Mouse (Mus musculus): Measurements from ENCODE around the gene Pgm2l1. TPM values are rescaled to one million over a fixed set of nuclear protein-coding genes. Genes with fewer than 3 reads are reported as not detected.

Pgm2l1 gene
- 14.0 and 22.4 TPM in 2 replicates for polyA plus RNA-seq (2012; rRNA removed)

GRCm38 (mm10) chr7:100227158-100227875 is at the start of gene Pgm2l1:
Gene Pgm2l1, plus strand, starts transcription at chr7:100227394.

DNA sequence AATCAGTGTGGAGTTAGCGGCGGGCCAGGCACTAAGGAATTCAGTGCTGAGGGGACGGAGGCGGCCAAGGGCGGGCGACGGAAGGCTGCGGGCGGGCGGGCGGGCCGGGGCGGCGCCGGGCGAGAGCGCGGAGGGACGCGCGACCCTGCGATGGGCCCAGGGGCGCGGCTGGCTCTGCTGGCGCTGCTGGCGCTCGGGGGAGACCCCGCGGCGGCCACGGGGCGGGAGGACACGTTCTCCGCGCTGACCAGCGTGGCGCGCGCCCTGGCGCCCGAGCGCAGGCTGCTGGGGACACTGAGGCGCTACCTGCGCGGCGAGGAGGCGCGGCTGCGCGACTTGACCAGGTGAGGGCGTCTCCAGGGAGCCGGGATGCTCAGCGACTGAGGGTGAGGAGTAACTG is 58.2 kb downstream of the Pgm2l1 start, which contains the start of gene P4ha3:
Gene P4ha3 (plus strand): TSS at position 138 of the 400 bp plus-strand sequence.

Other genes starting within 250 kb of the Pgm2l1 start
- gene Rnf169, start 246.9 kb upstream of the Pgm2l1 start, polyA plus RNA-seq (2012; rRNA removed): 5.4 and 5.9 TPM in 2 replicates
- gene Chrdl2, start 221.2 kb upstream of the Pgm2l1 start, polyA plus RNA-seq (2012; rRNA removed): 10.3 and 12.1 TPM in 2 replicates
- gene Pold3, start 105.8 kb upstream of the Pgm2l1 start, polyA plus RNA-seq (2012; rRNA removed): 8.5 and 10.4 TPM in 2 replicates
- gene Lipt2, start 68.1 kb upstream of the Pgm2l1 start, polyA plus RNA-seq (2012; rRNA removed): 41.7 and 62.2 TPM in 2 replicates
- gene Kcne3, start 50.9 kb upstream of the Pgm2l1 start, polyA plus RNA-seq (2012; rRNA removed): 76.4 and 113 TPM in 2 replicates
- gene P4ha3, start 58.1 kb downstream of the Pgm2l1 start, polyA plus RNA-seq (2012; rRNA removed): 2.2 and 3.8 TPM in 2 replicates
- gene C2cd3, start 144.8 kb downstream of the Pgm2l1 start, polyA plus RNA-seq (2012; rRNA removed): 22.6 and 25.9 TPM in 2 replicates
- 117 and 126 TPM in 2 replicates for gene Ppme1, start 144.9 kb downstream of the Pgm2l1 start, polyA plus RNA-seq (2012; rRNA removed)
- 2.7 and 3.1 TPM in 2 replicates for gene Ucp3, start 245.6 kb downstream of the Pgm2l1 start, polyA plus RNA-seq (2012; rRNA removed)